Mouse (Mus musculus): Measurements from ENCODE around the gene Fam205c.
"Not testable (repeated sequence)": the region's sequence is repeated elsewhere in the genome, so short reads cannot be mapped to it uniquely, and the experiment has no call there.

Gene Fam205c

GRCm38 (mm10) chr4:42877657-42878056 lies 3.6 kb upstream of the Fam205c start:
- in situ Hi-C loops (cut with MboI), result no loop called here

GRCm38 (mm10) chr4:42876586-42877291 lies 2.7 kb upstream of the Fam205c start:
- in situ Hi-C loops (cut with MboI), result no loop called here

GRCm38 (mm10) chr4:42872746-42873435 lies 1.1 kb downstream of the Fam205c start:
- in situ Hi-C loops (cut with MboI), result no loop called here

GRCm38 (mm10) chr4:42872151-42872550 lies 1.9 kb downstream of the Fam205c start:
- in situ Hi-C loops (cut with MboI), result no loop called here

- in situ Hi-C loops (cut with MboI), result no loop called here
These were observed 3.3 kb downstream of the Fam205c start for GRCm38 (mm10) chr4:42870748-42871147.

- in situ Hi-C loops (cut with MboI), result no loop called here
These were observed 5.8 kb downstream of the Fam205c start for GRCm38 (mm10) chr4:42868193-42868592.

- in situ Hi-C loops (cut with MboI), result no loop called here
These were observed 6.6 kb downstream of the Fam205c start for GRCm38 (mm10) chr4:42867390-42867789.

- in situ Hi-C loops (cut with MboI), result not testable (repeated sequence)
These were observed 10.5 kb downstream of the Fam205c start for GRCm38 (mm10) chr4:42863487-42863886.

- in situ Hi-C loops (cut with MboI), result not testable (repeated sequence)
These were observed 13.6 kb downstream of the Fam205c start for GRCm38 (mm10) chr4:42860483-42860882.

- in situ Hi-C loops (cut with MboI), result not testable (repeated sequence)
These were observed 17.4 kb downstream of the Fam205c start, which contains the start of gene Gm12394 for GRCm38 (mm10) chr4:42856671-42857070. Gm12394 (minus strand) TSS chr4:42856771.

- in situ Hi-C loops (cut with MboI), result not testable (repeated sequence)
These were observed 20.2 kb downstream of the Fam205c start, which contains the start of gene Fam205a1 for GRCm38 (mm10) chr4:42853788-42854187. Fam205a1 (minus strand) TSS chr4:42853888.
